Mouse (Mus musculus) MEL (cell line): Measurements from ENCODE around the gene Glce.

Experiments used
- CHD2 ChIP-seq: IDR thresholded peaks from 2 replicates; pipeline ENCODE4 v1.6.1; 2011; ENCODE audit warnings: low read length, improper control_type of control experiment
- CTCF ChIP-seq, 3 experiments: IDR thresholded peaks in 2 of 3; conservative IDR thresholded peaks in 1 of 3; 2 replicates each; pipeline ENCODE4 v1.5.1; 2011 to 2012; ENCODE audit warnings: low read length in 3 of 3, low read depth in 2 of 3, mild to moderate bottlenecking in 2 of 3, improper control_type of control experiment in 1 of 3, inconsistent platforms in 1 of 3, mixed read lengths in 1 of 3, moderate library complexity in 1 of 3; ENCODE audit not compliant: control insufficient read depth in 1 of 3, insufficient read depth in 1 of 3, poor library complexity in 1 of 3, severe bottlenecking in 1 of 3
- EP300 ChIP-seq, 2 experiments: IDR thresholded peaks; 2 replicates each; pipeline ENCODE4 v1.6.1; 2011; ENCODE audit warnings: improper control_type of control experiment in 2 of 2, low read length in 2 of 2, low read depth in 1 of 2, mild to moderate bottlenecking in 1 of 2
- GATA1 ChIP-seq: IDR thresholded peaks from 2 replicates; pipeline ENCODE4 v1.6.1; 2011; ENCODE audit warnings: low read depth, low read length, improper control_type of control experiment
- MAX ChIP-seq: IDR thresholded peaks from 2 replicates; pipeline ENCODE4 v1.6.1; 2011; ENCODE audit warnings: low read length, improper control_type of control experiment
- POLR2A ChIP-seq, 2 experiments: IDR thresholded peaks; 2 replicates each; pipeline ENCODE4 v1.6.1; 2011 to 2012; ENCODE audit warnings: low read length in 2 of 2, mild to moderate bottlenecking in 2 of 2, control low read depth in 1 of 2, improper control_type of control experiment in 1 of 2, low read depth in 1 of 2, moderate library complexity in 1 of 2; ENCODE audit not compliant: control insufficient read depth in 1 of 2, insufficient read depth in 1 of 2, poor library complexity in 1 of 2
- POLR2AphosphoS5 ChIP-seq: IDR thresholded peaks from 2 replicates; pipeline ENCODE4 v1.6.1; 2012; ENCODE audit warnings: low read depth, borderline replicate concordance, mild to moderate bottlenecking, inconsistent platforms, low read length, moderate library complexity, mixed read lengths

- TF ChIP-seq MAX (no peak), CHD2 (no peak), CTCF (IDR thresholded peaks at IDR 0.05 in 2 of 3, conservative IDR thresholded peaks at IDR 0.05 in 1 of 3; ENCODE audit: control insufficient read depth in 1 of 3, insufficient read depth in 1 of 3, low read depth in 2 of 3, low read length in 3 of 3, poor library complexity in 1 of 3, severe bottlenecking in 1 of 3) (no peak), POLR2A (IDR thresholded peaks at IDR 0.05; ENCODE audit: control insufficient read depth in 1 of 2, insufficient read depth in 1 of 2, low read depth in 1 of 2, low read length in 2 of 2, poor library complexity in 1 of 2) (no peak), GATA1 (no peak), EP300 (IDR thresholded peaks at IDR 0.05; ENCODE audit: low read depth in 1 of 2, low read length in 2 of 2) (no peak), POLR2AphosphoS5 (no peak)
Observed at GRCm38 (mm10) chr9:62059941-62060340, 62.5 kb downstream of the Glce start.
